Mouse (Mus musculus) CH12.LX (cell line): ENCODE measurements around the gene Ttc29.

Experiments used
- BHLHE40 ChIP-seq: IDR thresholded peaks from 2 replicates; pipeline ENCODE4 v1.6.1; 2011; ENCODE audit warnings: mild to moderate bottlenecking, low read depth, low read length, improper control_type of control experiment
- CHD1 ChIP-seq: IDR thresholded peaks from 2 replicates; pipeline ENCODE4 v1.6.1; 2012; ENCODE audit warnings: low read depth, low read length, improper control_type of control experiment, inconsistent platforms
- CTCF ChIP-seq, 2 experiments: IDR thresholded peaks in 1 of 2; conservative IDR thresholded peaks in 1 of 2; 2 replicates each; pipeline ENCODE4 v1.5.1; 2011 to 2012; ENCODE audit warnings: low read depth in 2 of 2, low read length in 2 of 2, improper control_type of control experiment in 1 of 2, inconsistent platforms in 1 of 2, mild to moderate bottlenecking in 1 of 2, moderate library complexity in 1 of 2
- EP300 ChIP-seq: IDR thresholded peaks from 2 replicates; pipeline ENCODE4 v1.6.1; 2011; ENCODE audit warnings: low read length, improper control_type of control experiment
- GABPA ChIP-seq: IDR thresholded peaks from 2 replicates; pipeline ENCODE4 v1.6.1; 2012; ENCODE audit warnings: low read depth, low read length, improper control_type of control experiment, inconsistent platforms; ENCODE audit not compliant: insufficient replicate concordance
- MAZ ChIP-seq: IDR thresholded peaks from 2 replicates; pipeline ENCODE4 v1.6.1; 2012; ENCODE audit warnings: low read depth, mild to moderate bottlenecking, inconsistent platforms, low read length, improper control_type of control experiment, moderate library complexity
- POLR2A ChIP-seq: IDR thresholded peaks from 2 replicates; pipeline ENCODE4 v1.6.1; 2011; ENCODE audit warnings: low read depth, mild to moderate bottlenecking, improper control_type of control experiment, low read length
- UBTF ChIP-seq: IDR thresholded peaks from 2 replicates; pipeline ENCODE4 v1.6.1; 2012; ENCODE audit warnings: low read depth, mild to moderate bottlenecking, inconsistent platforms, low read length, improper control_type of control experiment, moderate library complexity
- ZC3H11A ChIP-seq: IDR thresholded peaks from 2 replicates; pipeline ENCODE4 v1.6.1; 2012; ENCODE audit warnings: low read depth, mild to moderate bottlenecking, inconsistent platforms, low read length, improper control_type of control experiment

GRCm38 (mm10) chr8:78182654-78183053 lies 30.4 kb upstream of the Ttc29 start:
- TF ChIP-seq POLR2A (no peak), GABPA (no peak), CTCF (conservative IDR thresholded peaks at IDR 0.05 in 1 of 2, IDR thresholded peaks at IDR 0.05 in 1 of 2; ENCODE audit: low read depth in 2 of 2, low read length in 2 of 2) (no peak), MAZ (no peak), EP300 (no peak), UBTF (no peak), CHD1 (no peak), ZC3H11A (no peak), BHLHE40 (no peak)
